Mouse (Mus musculus): ENCODE results near the gene Stfa2l1. TPM values are rescaled to one million over a fixed set of nuclear protein-coding genes. Genes with fewer than 3 reads are reported as not detected.

The Stfa2l1 gene
- polyA plus RNA-seq, 1 experiment from 2014 or later = 1.5 TPM

Other genes with a start within 250 kb of the Stfa2l1 start
- 50.3 to 109 TPM (median 52.0 TPM) in 3 replicates for gene Parp9, start 218.3 kb upstream of the Stfa2l1 start, polyA plus RNA-seq (2018)
- gene Dtx3l, start 217.7 kb upstream of the Stfa2l1 start, polyA plus RNA-seq (2018) = 42.5 to 99.4 TPM (median 48.3 TPM) in 3 replicates
- gene Kpna1, start 178.1 kb upstream of the Stfa2l1 start, polyA plus RNA-seq (2018) = 25.3 to 44.8 TPM (median 28.5 TPM) in 3 replicates
- 2.9 to 4.5 TPM (median 3.9 TPM) in 3 replicates for gene Wdr5b, start 115.6 kb upstream of the Stfa2l1 start, polyA plus RNA-seq (2018)
- 32.0 to 75.1 TPM (median 38.9 TPM) in 3 replicates for gene Fam162a, start 85.2 kb upstream of the Stfa2l1 start, polyA plus RNA-seq (2018)
- 17.7 to 36.1 TPM (median 29.6 TPM) in 3 replicates for gene Ccdc58, start 85.1 kb upstream of the Stfa2l1 start, polyA plus RNA-seq (2018)
- gene Csta1, start 25.6 kb upstream of the Stfa2l1 start, polyA plus RNA-seq (2018) = not detected in 3 replicates
- gene Gm5483, start 27.4 kb downstream of the Stfa2l1 start, polyA plus RNA-seq (2018) = not detected in 3 replicates
- gene Gm5416, start 53.6 kb downstream of the Stfa2l1 start, polyA plus RNA-seq (2018) = not detected in 3 replicates
- not detected in 3 replicates for gene 2010005H15Rik, start 64.7 kb downstream of the Stfa2l1 start, polyA plus RNA-seq (2018)
- not detected in 3 replicates for gene Stfa1, start 120.1 kb downstream of the Stfa2l1 start, polyA plus RNA-seq (2018)
- gene BC117090, start 177.5 kb downstream of the Stfa2l1 start, polyA plus RNA-seq (2018) = not detected in 3 replicates
- gene BC100530, start 210.9 kb downstream of the Stfa2l1 start, polyA plus RNA-seq (2018) = not detected in 3 replicates